Mouse (Mus musculus) megakaryocyte-erythroid progenitor cell, adult 5 weeks (primary cell): ENCODE measurements around the gene Edc4. TPM values are rescaled to one million over a fixed set of nuclear protein-coding genes. Genes with fewer than 3 reads are reported as not detected.

Source experiments
- polyA plus RNA-seq: library from polyadenylated mRNA; stranded (reverse); fragments of >175 nt; gene quantifications from 2 replicates; pipeline ENCODE4 v1.2.3, GENCODE M21; 2012

Edc4 gene
- polyA plus RNA-seq, result 20.8 and 31.4 TPM in 2 replicates

GRCm38 (mm10) chr8:105880754-105881520 lies at the start of gene Edc4:
Edc4 (plus strand) TSS chr8:105880881.

GRCm38 (mm10) chr8:105853178-105853577 lies 27.5 kb upstream of the Edc4 start, which contains the start of gene Cenpt:
Cenpt (minus strand) TSS chr8:105853278.

GRCm38 (mm10) chr8:105854715-105855216 lies 25.9 kb upstream of the Edc4 start, which contains the start of gene Thap11:
Thap11 (plus strand) TSS chr8:105855132.

GRCm38 (mm10) chr8:105860143-105860981 lies 20.3 kb upstream of the Edc4 start, which contains the start of gene Nutf2:
Nutf2 (plus strand) TSS chr8:105860580.

DNA sequence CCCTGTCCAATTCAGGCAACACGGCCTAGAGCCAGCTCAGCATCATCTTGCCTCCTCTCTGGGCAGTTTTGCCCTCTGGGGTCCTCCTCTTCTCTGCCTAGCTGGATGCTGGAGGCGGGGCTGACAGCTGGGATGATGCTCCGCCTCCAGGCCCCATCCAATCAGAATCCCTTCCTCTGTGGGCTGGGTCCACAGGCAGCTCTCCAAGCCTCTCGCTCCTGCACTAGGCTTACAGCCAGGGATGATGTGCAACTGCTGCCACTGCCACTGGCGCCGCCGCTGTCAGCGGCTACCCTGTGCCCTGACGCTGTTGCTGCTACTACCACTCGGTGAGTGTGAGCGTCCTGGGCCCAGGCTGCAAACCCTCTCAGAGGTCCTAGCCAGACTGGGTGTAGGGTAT lies 12.7 kb downstream of the Edc4 start, which contains the start of gene Nrn1l:
TSS of gene Nrn1l (plus strand) at position 229 of the 400 bp plus-strand sequence.

GRCm38 (mm10) chr8:105900180-105900940 lies 19.7 kb downstream of the Edc4 start, which contains the start of gene Pskh1:
Pskh1 (plus strand) TSS chr8:105900441.

DNA sequence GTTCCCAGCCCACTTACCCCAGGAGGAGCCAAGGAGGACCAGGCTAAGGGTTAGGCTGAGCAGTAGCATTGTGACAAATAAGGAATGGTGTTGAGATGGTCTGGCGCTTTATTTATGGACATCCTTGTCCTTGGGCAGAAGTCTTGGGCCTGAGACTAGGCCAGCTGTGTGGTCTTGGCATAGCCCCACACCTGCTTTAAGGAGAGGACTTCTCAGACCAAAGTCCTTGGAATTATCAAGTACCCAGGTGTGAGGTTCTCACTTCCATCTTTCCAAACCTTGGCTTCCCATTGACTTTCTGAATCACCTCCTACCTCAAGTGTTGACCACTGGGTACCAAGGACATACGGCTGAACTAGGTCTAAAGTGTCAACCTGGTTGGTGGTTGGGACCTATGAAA lies 53.1 kb downstream of the Edc4 start, which contains the start of gene Ctrl:
TSS of gene Ctrl (minus strand) at position 101 of the 400 bp plus-strand sequence.

DNA sequence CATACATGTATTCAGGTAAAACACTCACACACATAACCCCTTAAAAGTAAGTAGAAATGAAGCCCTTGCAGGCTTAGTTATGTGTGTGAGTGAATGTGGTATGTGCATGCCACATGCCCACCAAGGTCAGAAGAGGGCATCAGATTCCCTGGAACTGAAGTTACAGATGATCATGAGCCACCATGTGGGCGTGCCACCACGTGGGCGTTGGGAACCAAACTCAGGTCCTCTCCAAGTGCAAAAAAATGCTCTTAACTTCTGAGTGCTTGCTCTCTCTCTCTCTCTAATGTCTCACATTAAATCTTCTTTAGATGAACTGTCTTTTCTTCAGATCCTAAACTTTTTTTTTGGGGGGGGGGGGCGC lies 57.6 kb downstream of the Edc4 start, which contains the start of gene Psmb10:
TSS of gene Psmb10 (minus strand) at position 139 of the 364 bp plus-strand sequence.

DNA sequence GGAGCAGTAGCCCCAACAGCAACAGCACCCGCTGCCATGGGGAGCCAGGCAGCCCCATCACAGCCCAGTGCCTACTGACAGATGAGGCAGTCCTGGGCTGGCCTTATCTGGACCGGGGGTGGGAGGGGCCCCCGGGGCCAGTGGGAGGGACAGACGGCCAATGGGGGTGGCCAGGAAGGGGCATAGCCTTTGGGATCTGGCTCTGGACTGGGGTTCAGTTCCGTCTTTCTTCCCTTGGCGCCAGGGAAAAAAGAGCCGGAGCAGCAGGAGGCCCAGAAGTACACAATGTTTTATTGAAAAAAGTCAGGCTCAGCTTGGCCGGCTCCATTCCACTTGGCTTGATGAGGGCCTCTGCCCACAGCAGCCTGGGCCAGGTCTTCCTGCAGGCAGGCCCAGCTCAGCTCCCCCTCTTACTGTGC lies 62.6 kb downstream of the Edc4 start, which contains the start of gene Lcat:
TSS of gene Lcat (minus strand) at position 62 of the 419 bp plus-strand sequence.

Other genes with a start within 250 kb of the Edc4 start
- 179 and 218 TPM in 2 replicates for gene Ctcf, start 244.3 kb upstream of the Edc4 start, polyA plus RNA-seq
- 0.11 TPM in 1 of 2 replicates, not detected in the other for gene Agrp, start 243.5 kb upstream of the Edc4 start, polyA plus RNA-seq
- gene Carmil2, start 194.6 kb upstream of the Edc4 start, polyA plus RNA-seq, result 61.0 and 111 TPM in 2 replicates
- 54.3 and 56.0 TPM in 2 replicates for gene Acd, start 179.8 kb upstream of the Edc4 start, polyA plus RNA-seq
- 4.3 and 6.8 TPM in 2 replicates for gene Pard6a, start 179.7 kb upstream of the Edc4 start, polyA plus RNA-seq
- gene 4933405L10Rik, start 173.2 kb upstream of the Edc4 start, polyA plus RNA-seq, result not detected in 2 replicates
- 52.5 and 60.2 TPM in 2 replicates for gene Enkd1, start 172.7 kb upstream of the Edc4 start, polyA plus RNA-seq
- gene Gfod2, start 122.2 kb upstream of the Edc4 start, polyA plus RNA-seq, result 4.4 and 5.4 TPM in 2 replicates
- 18.8 and 21.4 TPM in 2 replicates for gene Ranbp10, start 53.5 kb upstream of the Edc4 start, polyA plus RNA-seq
- not detected in 2 replicates for gene Tsnaxip1, start 53.1 kb upstream of the Edc4 start, polyA plus RNA-seq
- gene Cenpt, start 27.6 kb upstream of the Edc4 start, polyA plus RNA-seq, result 19.2 and 20.7 TPM in 2 replicates
- 26.9 and 29.1 TPM in 2 replicates for gene Thap11, start 25.7 kb upstream of the Edc4 start, polyA plus RNA-seq
- 152 and 172 TPM in 2 replicates for gene Nutf2, start 20.3 kb upstream of the Edc4 start, polyA plus RNA-seq
- gene Nrn1l, start 12.7 kb downstream of the Edc4 start, polyA plus RNA-seq, result 1.1 and 2.7 TPM in 2 replicates
- 11.2 and 12.3 TPM in 2 replicates for gene Pskh1, start 19.6 kb downstream of the Edc4 start, polyA plus RNA-seq
- 0.23 and 0.56 TPM in 2 replicates for gene Ctrl, start 53.0 kb downstream of the Edc4 start, polyA plus RNA-seq
- gene Psmb10, start 57.6 kb downstream of the Edc4 start, polyA plus RNA-seq, result 590 and 652 TPM in 2 replicates
- gene Lcat, start 62.5 kb downstream of the Edc4 start, polyA plus RNA-seq, result 0.78 and 0.79 TPM in 2 replicates
- gene Slc12a4, start 85.2 kb downstream of the Edc4 start, polyA plus RNA-seq, result 10.0 and 12.7 TPM in 2 replicates
- gene Dpep3, start 98.5 kb downstream of the Edc4 start, polyA plus RNA-seq, result not detected in 2 replicates
- gene Dus2, start 110.5 kb downstream of the Edc4 start, polyA plus RNA-seq, result 3.3 and 4.1 TPM in 2 replicates
- gene Dpep2nb, start 125.1 kb downstream of the Edc4 start, polyA plus RNA-seq, result not detected in 2 replicates
- gene Ddx28, start 131.0 kb downstream of the Edc4 start, polyA plus RNA-seq, result 25.8 and 27.4 TPM in 2 replicates
- 11.1 and 13.5 TPM in 2 replicates for gene Nfatc3, start 178.0 kb downstream of the Edc4 start, polyA plus RNA-seq